Mouse (Mus musculus) layer of hippocampus, postnatal 14 days (tissue): ENCODE measurements around the gene Tmem8b. TPM values are rescaled to one million over a fixed set of nuclear protein-coding genes. Genes with fewer than 3 reads are reported as not detected.

Experiments used
- DNase-seq, 2 experiments: peaks; one replicate each; pipeline ENCODE4 v3.0.0; 2021 to 2022; ENCODE audit warnings: low spot score in 2 of 2, mixed read lengths in 1 of 2
- long read RNA-seq, 2 experiments: library from polyadenylated mRNA; stranded (forward); transcript quantifications; one replicate each; pipeline ENCODE4 v2.0.0; 2021
- total RNA-seq, 2 experiments: library from RNA; stranded (reverse); gene quantifications; 2 replicates each; pipeline ENCODE4 v1.2.3; 2021

Gene Tmem8b
- total RNA-seq, result 10 to 100 TPM; 55.8 to 57.6 TPM
- long read RNA-seq, experiment 1, full-length matches to known transcripts, result 3 of 22 reads
- long read RNA-seq, experiment 1, partial matches to known transcripts, result 7 of 22 reads
- long read RNA-seq, experiment 1, other reads (novel, unspliced or antisense), result 12 of 22 reads
- long read RNA-seq, experiment 2, partial matches to known transcripts, result 7 of 10 reads
- long read RNA-seq, experiment 2, other reads (novel, unspliced or antisense), result 3 of 10 reads

GRCm38 (mm10) chr4:43668782-43669427 is at the start of gene Tmem8b, which contains the start of gene Fam221b:
TSS of gene Tmem8b (plus strand) at chr4:43668971.
TSS of gene Fam221b (minus strand) at chr4:43669145.
- DNase-seq, result peak; percentile 83 to 91

GRCm38 (mm10) chr4:43620146-43620778 is 48.5 kb upstream of the Tmem8b start:
- no peak for DNase-seq

GRCm38 (mm10) chr4:43629106-43629817 is 39.5 kb upstream of the Tmem8b start:
- no peak for DNase-seq

GRCm38 (mm10) chr4:43630030-43630581 is 38.7 kb upstream of the Tmem8b start:
- DNase-seq, result peak; percentile 86 to 92

- peak in 1 of 2 experiments; percentile 33 for DNase-seq
Measured at GRCm38 (mm10) chr4:43630671-43631045, 38.1 kb upstream of the Tmem8b start.

- DNase-seq, result peak in 1 of 2 experiments; percentile 53
Measured at GRCm38 (mm10) chr4:43631046-43631955, 37.5 kb upstream of the Tmem8b start, which contains the start of gene Npr2. TSS of gene Npr2 (plus strand) at chr4:43631935.

- DNase-seq, result peak in 1 of 2 experiments; percentile 41
Measured at GRCm38 (mm10) chr4:43631956-43632920, 36.5 kb upstream of the Tmem8b start.

- DNase-seq, result no peak
Measured at GRCm38 (mm10) chr4:43633296-43633695, 35.5 kb upstream of the Tmem8b start.

GRCm38 (mm10) chr4:43633736-43634135 is 35.0 kb upstream of the Tmem8b start:
- DNase-seq, result no peak

- no peak for DNase-seq
Measured at GRCm38 (mm10) chr4:43634621-43635374, 34.0 kb upstream of the Tmem8b start.

GRCm38 (mm10) chr4:43636751-43637150 is 32.0 kb upstream of the Tmem8b start:
- no peak for DNase-seq

GRCm38 (mm10) chr4:43640076-43640475 is 28.7 kb upstream of the Tmem8b start:
- no peak for DNase-seq

GRCm38 (mm10) chr4:43640491-43640890 is 28.3 kb upstream of the Tmem8b start:
- DNase-seq, result no peak

GRCm38 (mm10) chr4:43649783-43650182 is 19.0 kb upstream of the Tmem8b start:
- no peak for DNase-seq

- no peak for DNase-seq
Measured at GRCm38 (mm10) chr4:43652726-43653125, 16.0 kb upstream of the Tmem8b start.

- DNase-seq, result no peak
Measured at GRCm38 (mm10) chr4:43653161-43654015, 15.4 kb upstream of the Tmem8b start, which contains the start of gene Spag8. TSS of gene Spag8 (minus strand) at chr4:43653594.
